Comparison of ENCODE assay signal across 8 mouse cellular contexts in the genomic region with DNA sequence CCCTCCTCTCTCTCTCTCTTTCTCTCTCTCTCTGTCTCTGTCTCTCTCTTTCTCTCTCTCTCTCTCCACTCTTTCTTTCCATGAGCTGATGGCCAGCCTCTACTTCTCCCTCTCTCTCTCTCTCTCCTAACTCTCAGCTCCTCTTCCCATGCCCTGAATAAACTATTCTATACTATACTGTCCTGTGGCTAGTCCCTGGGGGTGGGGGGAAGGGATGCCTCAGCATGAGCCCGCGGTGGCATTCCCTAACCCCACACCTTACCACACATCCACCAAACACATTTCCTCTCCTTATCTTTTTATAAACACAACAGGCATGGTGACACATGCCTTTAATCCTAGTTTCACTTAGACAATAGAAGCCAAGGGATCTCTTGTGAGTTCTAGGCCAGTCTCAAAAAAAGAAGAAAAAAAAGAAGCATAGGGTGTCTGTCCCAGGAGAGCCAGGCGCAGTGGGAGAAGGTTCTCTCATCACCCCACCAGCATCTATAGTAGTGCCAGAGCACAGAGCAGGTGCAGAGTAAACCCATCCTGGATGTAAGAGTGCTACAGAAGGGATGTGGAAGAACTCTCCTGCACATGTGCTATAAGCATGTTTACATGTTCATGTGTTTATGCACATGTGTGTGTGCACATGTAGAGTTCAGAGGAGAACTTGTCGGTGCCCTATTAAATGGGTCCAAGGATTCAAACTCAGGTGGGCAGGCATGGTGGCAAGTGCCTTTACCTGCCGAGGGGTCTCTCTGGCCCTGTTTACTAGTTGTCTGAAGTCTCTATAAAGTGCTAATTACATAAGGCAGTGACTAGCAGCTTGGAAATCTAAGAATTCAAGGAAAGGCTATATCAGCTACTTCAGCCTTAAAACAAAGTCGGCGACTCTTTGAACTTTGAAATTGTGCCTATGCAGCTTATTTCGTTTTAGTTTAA. TPM values are rescaled to one million over a fixed set of nuclear protein-coding genes. Genes with fewer than 3 reads are reported as not detected.
DNase-seq lines count a peak whose midpoint lies in the region; ATAC-seq and TF ChIP-seq lines count a peak whose summit lies in the region.

No protein-coding gene starts in this region.

- no peak for TF ChIP-seq EP300 in heart, adult 2 months (IDR thresholded peaks at IDR 0.05; ENCODE audit: insufficient read depth, low read depth, low read length)
- no peak for TF ChIP-seq EP300 in liver, embryonic 14.5 days (IDR thresholded peaks at IDR 0.05; ENCODE audit: low read depth)

- peak overlapping the region; percentile 87 for H3K27ac ChIP-seq in heart, adult 2 months
- H3K27ac ChIP-seq in forebrain, embryonic 13.5 days, result no peak overlapping the region
- no peak overlapping the region for H3K27ac ChIP-seq in liver, embryonic 14.5 days

- no peaks in the 10 kb centered on the region for H3K27me3 ChIP-seq in heart, adult 2 months (ENCODE audit: control insufficient read depth, insufficient read depth, low read length)
- H3K27me3 ChIP-seq in forebrain, embryonic 13.5 days, result no peaks in the 10 kb centered on the region
- H3K27me3 ChIP-seq in liver, embryonic 14.5 days (ENCODE audit: control insufficient read depth, insufficient read depth, low read length), result no peaks in the 10 kb centered on the region

- H3K36me3 ChIP-seq in heart, adult 2 months (ENCODE audit: control insufficient read depth, insufficient read depth, low read length), result peaks cover 3% of the 10 kb centered on the region; the same call in 1 of the 2 replicates
- peaks cover 31% of the 10 kb centered on the region for H3K36me3 ChIP-seq in forebrain, embryonic 13.5 days (ENCODE audit: poor library complexity, severe bottlenecking)
- H3K36me3 ChIP-seq in liver, embryonic 14.5 days (replicated peaks; ENCODE audit: control insufficient read depth, insufficient read depth, low read depth), result peaks cover 11% of the 10 kb centered on the region

- no peaks in the 10 kb centered on the region for H3K9me3 ChIP-seq in forebrain, embryonic 13.5 days (replicated peaks)
- no peaks in the 10 kb centered on the region for H3K9me3 ChIP-seq in liver, embryonic 14.5 days (ENCODE audit: control insufficient read depth, low read length)

- H3K9ac ChIP-seq in heart, adult 2 months (ENCODE audit: low read depth, low read length), result no peak overlapping the region
- peak overlapping the region; percentile 93 for H3K9ac ChIP-seq in forebrain, embryonic 13.5 days
- peak overlapping the region; percentile 95; the same call in 1 of the 2 replicates for H3K9ac ChIP-seq in liver, embryonic 14.5 days (replicated peaks)

- H3K4me1 ChIP-seq in heart, adult 2 months (ENCODE audit: control insufficient read depth, insufficient read depth, low read length), result no peaks in the 10 kb centered on the region
- peaks cover 13% of the 10 kb centered on the region for H3K4me1 ChIP-seq in forebrain, embryonic 13.5 days
- peaks cover 8 to 13% of the 10 kb centered on the region in 2 experiments; a peak in 3 of 4 replicates for H3K4me1 ChIP-seq in liver, embryonic 14.5 days (replicated peaks; ENCODE audit: control insufficient read depth in 2 of 2, insufficient read depth in 2 of 2, low read length in 1 of 2)

- no peak for TF ChIP-seq CTCF in heart, adult 2 months (IDR thresholded peaks at IDR 0.05)
- TF ChIP-seq CTCF in liver, embryonic 14.5 days (IDR thresholded peaks at IDR 0.05; ENCODE audit: low read depth), result no peak

- intact Hi-C loops in heart, adult 2 months (cut with DNase I), result loop anchor here (2.0 kb wide), 1 partner anchor 26 kb away; the partner anchor contains the start of genes Lamtor2 and Ubqln4
- intact Hi-C loops in heart, postnatal 14 days (cut with DNase I), result no loop called here

- peak overlapping the region; percentile 95 for H3K4me2 ChIP-seq in forebrain, embryonic 13.5 days
- peak overlapping the region; percentile 86 for H3K4me2 ChIP-seq in liver, embryonic 14.5 days (ENCODE audit: low read depth)

- peak; percentile 28; the same call in 1 of the 2 replicates for ATAC-seq in forebrain, embryonic 13.5 days
- ATAC-seq in liver, embryonic 14.5 days (ENCODE audit: insufficient read depth), result peak; percentile 9; the same call in 1 of the 2 replicates

- H3K79me2 ChIP-seq in heart, adult 2 months (replicated peaks; ENCODE audit: control insufficient read depth, insufficient read depth, low read length), result 0 out of 2 replicates have a peak, but pooled peaks cover 3% of the 10 kb centered on the region

- peak overlapping the region; percentile 86 for H3K4me3 ChIP-seq in heart, adult 2 months
- H3K4me3 ChIP-seq in forebrain, embryonic 13.5 days, result peak overlapping the region; percentile 98
- H3K4me3 ChIP-seq in liver, embryonic 14.5 days (ENCODE audit: insufficient read depth in 1 of 2, low read depth in 2 of 2, low read length in 2 of 2), result peak overlapping the region; percentile 90 to 97; a peak in 3 of 4 replicates

- WGBS in heart, adult 2 months, result 40% methylated on average over 8 of the region's 8 CpGs
- WGBS in forebrain, embryonic 13.5 days, result 56% methylated on average over 8 of the region's 8 CpGs
- 35% methylated on average over 8 of the region's 8 CpGs for WGBS in liver, embryonic 14.5 days (ENCODE audit: insufficient replicate concordance)

- TF ChIP-seq POLR2A in heart, adult 2 months (IDR thresholded peaks at IDR 0.05; ENCODE audit: insufficient read depth, low read depth, low read length), result no peak

- no peak for DNase-seq in heart, adult 2 months
- no peak for DNase-seq in heart, postnatal 14 days
- peak; percentile 51 for DNase-seq in 416B (ENCODE audit: low read depth)
- no peak for DNase-seq in liver, embryonic 14.5 days (ENCODE audit: low read depth in 3 of 3, low spot score in 3 of 3)
- DNase-seq in spleen, adult 12 weeks (ENCODE audit: low spot score), result no peak
- no peak for DNase-seq in embryo, embryonic 10 days (ENCODE audit: low spot score)
- no peak for DNase-seq in yolk sac, embryonic 10.5 days (ENCODE audit: low spot score)

RNA-seq across cellular contexts. Expression of gene Ssr2, which starts 3.1 kb away (rescaled TPM):
- 10 to 100 TPM; 65.3 to 67.6 TPM for total RNA-seq in heart, adult 2 months (2021)
- 80.0 and 115 TPM in 2 replicates for polyA plus RNA-seq in heart, adult 2 months (2012; rRNA removed)
- 100 to 1,000 TPM in 1 of 2 experiments, 10 to 100 TPM in 1; 95.9 to 108 TPM for total RNA-seq in heart, postnatal 14 days (2021)
- 139 and 143 TPM in 2 replicates for polyA plus RNA-seq in forebrain, embryonic 13.5 days (2015; fragmentation: Nextera tagmentation; extraction: Ambion mirVana)
- polyA plus RNA-seq in liver, embryonic 14.5 days (2012; rRNA removed), result 165 and 230 TPM in 2 replicates
- 168 and 173 TPM in 2 replicates for polyA plus RNA-seq in liver, embryonic 14.5 days (2014; fragmentation: Nextera tagmentation; extraction: Ambion mirVana)

RNA-seq across cellular contexts. Expression of gene Ubqln4, which starts 25.2 kb away (rescaled TPM):
- total RNA-seq in heart, adult 2 months (2021), result 10 to 100 TPM; 70.1 to 76.5 TPM
- polyA plus RNA-seq in heart, adult 2 months (2012; rRNA removed), result 69.3 and 86.7 TPM in 2 replicates
- total RNA-seq in heart, postnatal 14 days (2021), result 10 to 100 TPM; 55.4 to 60.0 TPM
- 43.5 and 47.5 TPM in 2 replicates for polyA plus RNA-seq in forebrain, embryonic 13.5 days (2015; fragmentation: Nextera tagmentation; extraction: Ambion mirVana)
- 22.7 and 27.2 TPM in 2 replicates for polyA plus RNA-seq in liver, embryonic 14.5 days (2012; rRNA removed)
- 17.9 and 20.9 TPM in 2 replicates for polyA plus RNA-seq in liver, embryonic 14.5 days (2014; fragmentation: Nextera tagmentation; extraction: Ambion mirVana)

RNA-seq across cellular contexts. Expression of gene Lamtor2, which starts 25.9 kb away (rescaled TPM):
- 100 to 1,000 TPM in 1 of 2 experiments, 10 to 100 TPM in 1; 94.3 to 104 TPM for total RNA-seq in heart, adult 2 months (2021)
- 118 TPM in 2 replicates for polyA plus RNA-seq in heart, adult 2 months (2012; rRNA removed)
- total RNA-seq in heart, postnatal 14 days (2021), result 10 to 100 TPM; 77.7 TPM
- polyA plus RNA-seq in forebrain, embryonic 13.5 days (2015; fragmentation: Nextera tagmentation; extraction: Ambion mirVana), result 170 and 180 TPM in 2 replicates
- 63.1 and 73.1 TPM in 2 replicates for polyA plus RNA-seq in liver, embryonic 14.5 days (2012; rRNA removed)
- polyA plus RNA-seq in liver, embryonic 14.5 days (2014; fragmentation: Nextera tagmentation; extraction: Ambion mirVana), result 60.5 and 62.0 TPM in 2 replicates

RNA-seq across cellular contexts. Expression of gene Arhgef2, which starts 27.0 kb away (rescaled TPM):
- 10 to 100 TPM; 37.3 to 37.5 TPM for total RNA-seq in heart, adult 2 months (2021)
- 51.0 and 53.4 TPM in 2 replicates for polyA plus RNA-seq in heart, adult 2 months (2012; rRNA removed)
- total RNA-seq in heart, postnatal 14 days (2021), result 10 to 100 TPM; 71.1 to 71.5 TPM
- polyA plus RNA-seq in forebrain, embryonic 13.5 days (2015; fragmentation: Nextera tagmentation; extraction: Ambion mirVana), result 151 and 162 TPM in 2 replicates
- 8.5 and 8.9 TPM in 2 replicates for polyA plus RNA-seq in liver, embryonic 14.5 days (2012; rRNA removed)
- 10.1 and 11.5 TPM in 2 replicates for polyA plus RNA-seq in liver, embryonic 14.5 days (2014; fragmentation: Nextera tagmentation; extraction: Ambion mirVana)

RNA-seq across cellular contexts. Expression of gene Rab25, which starts 30.7 kb away (rescaled TPM):
- not detected for total RNA-seq in heart, adult 2 months (2021)
- 2.2 TPM in 1 of 2 replicates, not detected in the other for polyA plus RNA-seq in heart, adult 2 months (2012; rRNA removed)
- under 1 TPM in 1 of 2 experiments, not detected in 1; 0.33 TPM for total RNA-seq in heart, postnatal 14 days (2021)
- polyA plus RNA-seq in forebrain, embryonic 13.5 days (2015; fragmentation: Nextera tagmentation; extraction: Ambion mirVana), result not detected in 2 replicates
- 0.39 and 0.52 TPM in 2 replicates for polyA plus RNA-seq in liver, embryonic 14.5 days (2012; rRNA removed)
- 0.25 TPM in 1 of 2 replicates, not detected in the other for polyA plus RNA-seq in liver, embryonic 14.5 days (2014; fragmentation: Nextera tagmentation; extraction: Ambion mirVana)
